Mouse (Mus musculus): ENCODE results near the gene Ldhb. TPM values are rescaled to one million over a fixed set of nuclear protein-coding genes. Genes with fewer than 3 reads are reported as not detected.
A peak's percentile ranks its signal among the peaks of the same experiment; 100 is the strongest.
"Not testable (repeated sequence)": the region's sequence is repeated elsewhere in the genome, so short reads cannot be mapped to it uniquely, and the experiment has no call there.

The Ldhb gene
- total RNA-seq (2021), result 446 and 476 TPM in 2 replicates
- long read RNA-seq, experiment 1, transcript Ldhb-201 (8 exons, 1,304 nt), result major isoform, 338 of 375 reads
- long read RNA-seq, experiment 1, partial matches to known transcripts, result 26 of 375 reads
- long read RNA-seq, experiment 1, other reads (novel, unspliced or antisense), result 11 of 375 reads
- long read RNA-seq, experiment 2, transcript Ldhb-201 (8 exons, 1,304 nt), result major isoform, 391 of 442 reads
- long read RNA-seq, experiment 2, partial matches to known transcripts, result 38 of 442 reads
- long read RNA-seq, experiment 2, other reads (novel, unspliced or antisense), result 13 of 442 reads

DNA sequence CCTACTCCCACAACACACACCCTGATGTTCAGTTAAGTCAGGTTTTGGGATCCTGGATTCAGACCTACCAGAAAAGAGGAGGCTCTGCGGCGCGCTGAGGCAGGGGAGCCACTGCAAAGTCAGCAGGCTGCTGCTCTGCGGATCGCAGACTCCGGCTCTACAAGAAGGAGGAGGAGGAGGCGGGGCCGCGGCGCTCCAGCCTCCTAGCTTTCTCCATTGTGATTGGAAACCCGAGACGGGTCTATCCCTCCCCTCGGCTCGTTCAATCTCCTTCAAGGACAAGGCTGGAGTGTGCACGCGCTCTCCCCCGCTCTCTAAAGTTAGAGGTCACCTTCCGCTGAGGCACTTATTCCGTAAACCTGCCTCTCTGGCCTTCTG, at the start of gene Ldhb:
Ldhb (minus strand) TSS at position 173 of the 378 bp plus-strand sequence.
- peak; percentile 90 for DNase-seq

- DNase-seq, result no peak
These were observed 48.2 kb upstream of the Ldhb start for GRCm38 (mm10) chr6:142555988-142556387.

GRCm38 (mm10) chr6:142551482-142551881, 43.7 kb upstream of the Ldhb start:
- DNase-seq, result peak; percentile 54

- DNase-seq, result no peak
These were observed 43.1 kb upstream of the Ldhb start for GRCm38 (mm10) chr6:142550871-142551270.

GRCm38 (mm10) chr6:142548377-142548776, 40.6 kb upstream of the Ldhb start:
- DNase-seq, result no peak

DNA sequence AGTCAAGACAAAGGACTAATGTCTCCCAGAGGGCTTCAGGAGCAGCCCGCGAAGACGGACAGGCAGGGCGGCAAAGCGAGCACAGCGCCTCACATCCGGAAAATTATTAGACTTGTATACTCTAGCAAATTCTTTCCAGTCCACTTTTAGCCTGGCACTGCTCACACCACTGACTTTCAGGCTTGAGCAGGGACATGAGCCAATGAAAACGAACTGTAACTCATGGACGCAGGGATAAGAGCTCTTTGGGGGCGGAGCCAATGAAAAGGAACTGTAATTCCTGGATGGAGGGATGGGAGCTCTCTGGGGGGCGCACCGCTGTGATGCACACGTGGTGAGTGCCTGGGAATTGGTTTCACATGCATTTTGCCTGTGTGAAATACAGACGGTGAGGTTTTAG, 37.4 kb upstream of the Ldhb start:
- DNase-seq, result peak; percentile 17

DNA sequence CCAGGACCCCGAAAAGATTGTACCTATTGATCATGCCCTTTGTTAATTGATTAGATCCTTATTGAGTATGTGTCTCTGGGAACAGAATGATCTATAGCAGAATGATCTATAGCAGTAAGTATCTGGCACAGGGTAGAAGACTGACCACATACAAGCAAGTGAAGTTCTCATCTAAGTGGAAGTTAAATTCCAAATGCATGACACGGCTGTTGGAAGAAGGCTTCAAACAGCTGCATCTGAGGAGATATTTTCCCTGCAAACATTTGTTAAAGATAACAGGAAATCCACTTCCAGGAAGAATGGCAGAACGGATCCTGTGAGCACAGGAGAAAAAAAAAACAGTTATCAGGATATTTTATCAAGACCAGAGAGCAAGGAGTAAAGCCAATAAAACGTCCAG, 35.9 kb upstream of the Ldhb start:
- no peak for DNase-seq

- DNase-seq, result no peak
These were observed 35.0 kb upstream of the Ldhb start for GRCm38 (mm10) chr6:142542800-142543175.

GRCm38 (mm10) chr6:142542082-142542799, 34.5 kb upstream of the Ldhb start:
- no peak for DNase-seq

- no peak for DNase-seq
These were observed 32.9 kb upstream of the Ldhb start for GRCm38 (mm10) chr6:142540561-142541160.

GRCm38 (mm10) chr6:142540131-142540530, 32.4 kb upstream of the Ldhb start:
- no peak for DNase-seq

- peak; percentile 64 for DNase-seq
These were observed 30.7 kb upstream of the Ldhb start for GRCm38 (mm10) chr6:142538503-142538902.

DNA sequence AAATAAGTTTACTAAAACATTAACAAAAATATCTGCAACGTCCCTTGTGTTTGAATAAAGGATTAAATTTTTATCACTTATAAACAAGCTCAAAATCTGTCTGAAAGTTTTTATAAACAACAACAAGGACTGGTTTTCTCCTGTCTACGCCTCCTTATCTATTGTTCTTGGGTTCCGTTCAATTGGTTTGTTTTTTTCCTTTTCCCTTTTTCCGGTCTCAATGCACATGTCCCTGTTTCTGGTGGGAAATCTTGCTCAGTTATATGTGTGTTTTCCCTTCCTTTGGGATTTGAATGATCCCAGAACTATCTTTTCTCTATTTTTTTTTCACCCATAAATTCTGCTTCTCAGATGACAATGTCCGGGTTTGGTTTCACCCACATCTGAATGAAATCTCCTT, 25.7 kb upstream of the Ldhb start:
- DNase-seq, result no peak

GRCm38 (mm10) chr6:142532686-142533085, 24.9 kb upstream of the Ldhb start:
- no peak for DNase-seq

DNA sequence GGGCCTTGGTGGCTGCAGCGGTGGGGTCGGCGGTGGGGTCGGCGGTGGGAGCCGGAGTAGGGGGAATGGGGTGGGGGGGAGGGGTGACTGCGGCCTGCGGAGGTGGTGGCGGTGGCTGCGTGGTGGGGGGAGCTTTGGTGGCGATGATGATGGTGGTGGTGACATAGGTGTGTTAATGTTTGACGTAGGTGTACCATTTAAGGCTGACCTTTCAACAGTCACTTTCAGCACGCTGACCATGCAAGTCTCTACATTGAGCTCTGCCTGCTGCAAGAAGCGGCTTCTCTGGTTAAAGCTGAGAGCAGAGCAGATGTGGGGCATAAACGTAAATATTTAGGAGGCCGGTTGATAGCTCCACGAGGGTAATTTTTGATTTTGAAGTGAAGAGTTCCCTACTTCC, 24.4 kb upstream of the Ldhb start:
- no peak for DNase-seq

DNA sequence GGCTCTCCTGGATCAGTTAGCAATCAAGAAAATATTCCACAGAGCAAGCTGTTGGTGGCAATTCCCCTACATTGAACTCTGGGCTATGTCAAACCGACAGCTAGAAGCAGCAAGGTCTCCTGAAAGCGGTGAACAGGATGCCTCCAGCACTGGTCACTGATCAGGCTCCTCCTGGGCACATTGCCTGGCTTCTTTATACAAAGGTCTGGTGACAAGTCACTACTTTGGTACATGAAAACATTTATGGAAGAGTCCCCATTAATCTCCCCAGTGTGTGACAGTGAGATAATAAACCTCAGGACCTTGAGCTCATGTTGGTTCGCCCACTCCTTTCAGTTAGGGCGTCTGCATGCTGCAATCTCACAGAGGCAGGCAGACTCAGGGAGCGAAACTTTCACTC, 22.6 kb upstream of the Ldhb start:
- DNase-seq, result peak; percentile 36

DNA sequence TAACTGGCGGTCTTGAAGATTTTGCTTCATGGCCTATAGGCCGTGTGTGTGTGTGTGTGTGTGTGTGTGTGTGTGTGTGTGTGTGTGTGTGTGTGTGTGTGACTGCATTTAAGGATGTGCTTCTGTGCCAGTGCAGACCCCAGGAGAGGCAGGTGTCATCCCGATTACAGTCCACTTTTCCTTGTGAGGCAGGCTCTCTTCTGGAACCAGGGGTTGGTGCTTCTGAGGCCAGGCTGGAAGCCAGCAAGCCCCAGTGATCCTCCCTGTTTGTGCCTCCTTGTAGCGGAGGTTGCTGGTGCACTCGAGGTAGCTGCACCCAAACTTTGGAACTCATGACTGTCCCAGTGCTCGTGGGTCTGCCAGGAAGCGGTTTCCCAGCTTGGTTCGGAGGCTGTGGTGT, 21.9 kb upstream of the Ldhb start:
- DNase-seq, result no peak

DNA sequence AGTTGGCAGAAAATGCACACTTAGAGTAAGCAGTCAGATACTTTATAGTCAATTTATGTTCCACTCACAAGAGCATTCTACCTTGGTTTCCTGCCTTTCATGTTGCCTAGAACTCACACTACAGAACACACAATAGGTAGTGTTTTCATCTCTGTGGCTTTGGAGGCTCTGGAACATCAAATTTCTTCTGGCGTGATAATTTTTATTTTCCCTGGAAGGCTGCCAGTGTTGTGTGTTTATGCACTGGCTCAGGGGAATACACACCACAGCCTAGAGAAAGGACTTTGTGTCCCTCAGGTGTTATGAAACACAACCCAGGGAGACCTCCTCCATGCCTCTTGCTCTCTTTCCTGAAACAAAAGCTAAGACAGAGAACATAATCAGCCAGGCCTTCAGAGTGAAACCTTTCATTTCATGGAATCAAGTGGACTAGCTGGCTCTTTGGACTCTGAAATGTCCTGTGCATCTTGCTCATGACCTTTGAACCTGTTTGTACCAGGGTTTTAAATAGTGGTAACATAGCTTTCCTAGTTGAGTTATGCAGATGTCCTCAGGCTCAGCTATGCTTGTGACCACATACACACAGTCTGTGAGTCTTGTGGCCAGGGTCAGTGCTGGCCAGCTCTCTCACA, 20.3 kb upstream of the Ldhb start:
- no peak for DNase-seq

- DNase-seq, result peak; percentile 81
These were observed 17.0 kb upstream of the Ldhb start for GRCm38 (mm10) chr6:142524635-142525308.

DNA sequence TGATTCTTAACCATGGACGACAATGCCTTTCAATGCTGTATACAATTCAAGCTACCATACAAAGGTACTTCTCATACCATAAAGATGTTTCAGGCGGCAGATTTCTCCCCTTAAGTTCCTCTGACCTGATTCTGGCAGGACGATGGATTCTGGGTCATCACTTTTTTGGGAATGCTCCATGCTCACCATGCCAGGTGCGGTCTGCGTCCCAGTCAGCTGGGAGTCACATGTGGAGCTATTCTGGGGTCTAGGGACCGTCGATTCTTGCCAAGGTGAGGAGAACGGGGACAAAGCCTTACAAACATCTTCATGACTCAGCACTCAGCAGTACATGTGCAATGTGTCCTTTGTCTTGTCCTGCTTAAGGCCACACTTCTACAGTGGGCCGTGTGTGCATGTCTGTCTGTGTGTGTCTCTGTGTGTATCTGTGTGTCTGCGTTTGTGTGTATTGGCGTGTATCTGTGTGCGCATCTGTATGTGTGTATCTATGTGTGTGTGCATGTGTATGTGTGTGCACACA, 13.9 kb upstream of the Ldhb start:
- DNase-seq, result no peak

GRCm38 (mm10) chr6:142519110-142519509, 11.4 kb upstream of the Ldhb start:
- DNase-seq, result no peak

DNA sequence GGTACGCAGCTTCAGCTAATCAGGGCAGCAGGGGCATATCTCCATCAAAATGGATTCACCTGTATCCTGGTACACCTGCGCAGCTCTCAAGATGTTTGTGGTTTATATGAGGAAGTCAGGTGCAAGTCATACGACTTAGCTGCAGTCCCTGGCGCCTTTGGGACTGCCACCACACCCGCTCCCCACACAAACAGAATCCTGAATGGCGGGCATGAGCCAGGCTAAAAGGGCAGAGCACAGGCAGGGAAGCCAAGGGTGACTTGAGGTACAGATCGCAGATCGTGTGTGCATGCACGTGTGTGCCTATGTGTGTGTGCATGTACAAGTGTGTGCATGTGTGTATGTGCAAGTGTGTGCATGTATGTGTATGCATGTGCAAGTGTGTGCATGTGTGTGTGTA, 7.6 kb upstream of the Ldhb start:
- not testable (repeated sequence) for DNase-seq
